Mouse (Mus musculus) midbrain, embryonic 12.5 days (tissue): Measurements from ENCODE around the gene 1700029J07Rik. TPM values are rescaled to one million over a fixed set of nuclear protein-coding genes. Genes with fewer than 3 reads are reported as not detected.

Experiments used
- ATAC-seq: fragments of 200-750 bp; cut with Nextera tagmentation; 2 replicates; pipeline ENCODE4 v1.8.0; 2017; ENCODE audit warnings: low read depth, moderate TSS enrichment, moderate library complexity; ENCODE audit not compliant: low FRiP score
- H3K27ac ChIP-seq: fragments of 300-500 bp; sonication (generic); replicated peaks from 2 replicates; pipeline ENCODE4 v1.5.1; 2016; ENCODE audit warnings: mild to moderate bottlenecking
- H3K27me3 ChIP-seq: fragments of 300-500 bp; sonication (generic); 2 replicates; pipeline ENCODE4 v1.6.1; 2016; ENCODE audit warnings: mild to moderate bottlenecking
- H3K36me3 ChIP-seq: fragments of 300-500 bp; sonication (generic); 2 replicates; pipeline ENCODE4 v1.6.1; 2016
- H3K4me1 ChIP-seq: fragments of 300-500 bp; sonication (generic); 2 replicates; pipeline ENCODE4 v1.6.1; 2016
- H3K4me2 ChIP-seq: fragments of 300-500 bp; sonication (generic); replicated peaks from 2 replicates; pipeline ENCODE4 v1.6.1; 2016; ENCODE audit warnings: mild to moderate bottlenecking, moderate library complexity
- H3K4me3 ChIP-seq: fragments of 300-500 bp; sonication (generic); 2 replicates; pipeline ENCODE4 v1.5.1; 2016; ENCODE audit warnings: mild to moderate bottlenecking
- H3K9ac ChIP-seq: fragments of 300-500 bp; sonication (generic); replicated peaks from 2 replicates; pipeline ENCODE4 v1.6.1; 2016; ENCODE audit warnings: mild to moderate bottlenecking, moderate library complexity
- H3K9me3 ChIP-seq: fragments of 300-500 bp; sonication (generic); 2 replicates; pipeline ENCODE4 v1.6.1; 2016; ENCODE audit warnings: mild to moderate bottlenecking
- WGBS: fragments of 180-500 bp; shearing (Covaris S2); methylation state at CpG from one replicate; pipeline ENCODE4 v1.1.7; 2016; 5-methylcytosine and 5-hydroxymethylcytosine counted together
- polyA plus RNA-seq: library from polyadenylated mRNA; unstranded; fragments of >200 nt; fragmentation: Nextera tagmentation; extraction: Ambion mirVana; gene quantifications from 2 replicates; pipeline ENCODE4 v1.2.1, GENCODE M21; 2016

1700029J07Rik gene
- polyA plus RNA-seq, 1 experiment from 2014 or later, result 3.6 TPM

DNA sequence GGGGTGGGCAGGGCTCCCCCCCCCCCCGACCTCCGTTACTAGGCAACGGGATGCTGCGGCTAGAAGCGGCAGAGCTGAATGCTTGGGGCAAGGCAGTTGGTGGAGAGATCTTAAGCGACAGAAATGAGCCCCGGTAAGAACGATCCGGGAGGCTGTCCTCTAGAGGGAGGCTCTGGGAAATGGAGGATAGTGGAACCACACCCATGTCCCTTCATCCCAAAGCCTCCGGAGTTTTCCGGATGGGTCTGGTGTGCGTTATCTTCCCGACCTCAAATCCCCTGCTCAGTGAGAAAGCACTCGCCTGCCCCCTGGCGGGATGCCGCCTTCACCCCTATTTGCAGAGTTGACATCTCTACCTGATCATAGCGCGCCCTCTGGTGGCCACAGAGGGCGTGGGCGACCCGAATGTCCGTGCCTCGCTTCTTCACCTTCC lies 40.5 kb downstream of the 1700029J07Rik start, which contains the start of gene Ccdc110:
TSS of gene Ccdc110 (plus strand) at position 38 of the 433 bp plus-strand sequence.
- H3K9me3 ChIP-seq, result 0 out of 2 replicates have a peak, but pooled peaks cover 5% of the 10 kb centered on the region
- H3K27ac ChIP-seq, result no peak within 1 kb of the TSS
- H3K4me3 ChIP-seq, result peak within 1 kb of the TSS; percentile 34
- no peaks in the 10 kb centered on the region for H3K36me3 ChIP-seq
- ATAC-seq, result peak; percentile 89
- no peaks in the 10 kb centered on the region; the same call in 1 of the 2 replicates for H3K4me1 ChIP-seq
- WGBS, result 2% methylated on average over 23 of the region's 23 CpGs
- H3K27me3 ChIP-seq, result no peaks in the 10 kb centered on the region
- 0 out of 2 replicates have a peak within 1 kb of the TSS, but pooled peaks have one; percentile 29 for H3K9ac ChIP-seq
- H3K4me2 ChIP-seq, result peak within 1 kb of the TSS; percentile 50

DNA sequence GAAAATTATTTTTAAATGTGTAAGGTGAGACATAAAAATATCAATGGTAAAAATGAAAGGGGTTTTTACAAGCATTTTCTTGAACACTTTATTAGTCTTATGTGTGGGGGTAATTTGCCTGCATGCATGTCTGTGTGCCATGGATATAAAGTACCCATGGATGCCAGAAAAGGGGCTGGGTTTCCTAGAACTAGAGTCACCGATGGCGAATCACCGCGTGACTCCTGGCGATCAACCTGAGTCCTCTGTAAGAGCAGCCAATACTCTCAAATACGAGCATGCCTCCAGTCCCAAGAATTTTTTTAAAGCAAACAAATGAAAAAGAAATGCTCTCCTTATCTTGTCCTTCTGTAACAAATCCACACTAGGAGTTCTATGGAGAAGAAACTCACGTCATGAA lies 52.9 kb downstream of the 1700029J07Rik start:
- Histone ChIP-seq H3K27me3 (no peaks in the 10 kb centered on the region), H3K4me1 (no peaks in the 10 kb centered on the region), H3K36me3 (no peaks in the 10 kb centered on the region), H3K27ac (no peak overlapping the region), H3K9me3 (no peaks in the 10 kb centered on the region), H3K4me3 (no peak overlapping the region), H3K9ac (no peak overlapping the region), H3K4me2 (no peak overlapping the region)
- 91% methylated on average over 7 of the region's 7 CpGs for WGBS
- ATAC-seq, result no peak

DNA sequence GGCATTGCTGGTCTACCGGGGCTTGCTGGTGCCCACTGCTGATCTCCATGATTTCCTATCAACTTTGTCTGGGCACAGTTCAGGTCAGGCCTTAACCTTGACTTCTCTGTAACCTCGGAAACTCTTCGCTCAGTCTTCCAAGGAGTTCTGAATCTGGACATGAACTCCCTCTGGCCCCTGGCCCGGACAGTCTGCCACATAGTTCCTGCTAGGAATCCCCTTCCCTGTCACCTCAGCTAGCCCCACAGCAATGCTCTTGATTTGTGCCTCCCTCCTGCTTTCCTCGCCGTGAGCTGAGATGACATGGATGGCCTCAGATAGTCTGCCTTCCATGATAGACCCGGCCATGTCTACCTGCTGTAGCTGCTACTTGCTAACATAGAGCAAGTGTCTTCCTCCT lies 54.7 kb downstream of the 1700029J07Rik start:
- 92% methylated on average over 7 of the region's 7 CpGs for WGBS
- H3K4me3 ChIP-seq, result no peak overlapping the region
- ATAC-seq, result no peak
- H3K4me1 ChIP-seq, result 0 out of 2 replicates have a peak, but pooled peaks cover 2% of the 10 kb centered on the region
- no peaks in the 10 kb centered on the region for H3K27me3 ChIP-seq
- no peak overlapping the region for H3K9ac ChIP-seq
- no peak overlapping the region for H3K27ac ChIP-seq
- H3K9me3 ChIP-seq, result no peaks in the 10 kb centered on the region
- H3K36me3 ChIP-seq, result no peaks in the 10 kb centered on the region
- H3K4me2 ChIP-seq, result no peak overlapping the region

DNA sequence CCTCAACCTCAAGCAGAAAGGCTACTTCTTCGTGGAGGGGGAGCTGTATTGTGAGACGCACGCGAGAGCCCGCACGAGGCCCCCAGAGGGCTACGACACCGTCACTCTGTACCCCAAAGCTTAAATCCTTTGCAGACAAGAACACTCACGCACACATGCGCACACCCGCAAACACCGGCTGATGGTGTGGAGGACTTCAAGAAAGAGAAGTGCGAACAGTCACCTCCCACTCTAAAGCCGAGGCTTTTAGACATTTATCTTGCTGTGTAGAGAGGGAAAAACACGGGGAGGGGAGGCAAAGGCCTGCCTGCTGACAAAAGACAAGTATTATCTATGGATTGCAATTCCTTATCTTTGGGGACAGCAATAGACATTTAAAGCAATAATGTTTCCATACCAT lies 56.2 kb downstream of the 1700029J07Rik start:
- Histone ChIP-seq H3K36me3 (no peaks in the 10 kb centered on the region), H3K9ac (no peak overlapping the region), H3K9me3 (no peaks in the 10 kb centered on the region), H3K4me1 (0 out of 2 replicates have a peak, but pooled peaks cover 2% of the 10 kb centered on the region), H3K4me3 (no peak overlapping the region), H3K4me2 (no peak overlapping the region), H3K27me3 (no peaks in the 10 kb centered on the region), H3K27ac (no peak overlapping the region)
- no peak for ATAC-seq
- WGBS, result 87% methylated on average over 15 of the region's 15 CpGs

DNA sequence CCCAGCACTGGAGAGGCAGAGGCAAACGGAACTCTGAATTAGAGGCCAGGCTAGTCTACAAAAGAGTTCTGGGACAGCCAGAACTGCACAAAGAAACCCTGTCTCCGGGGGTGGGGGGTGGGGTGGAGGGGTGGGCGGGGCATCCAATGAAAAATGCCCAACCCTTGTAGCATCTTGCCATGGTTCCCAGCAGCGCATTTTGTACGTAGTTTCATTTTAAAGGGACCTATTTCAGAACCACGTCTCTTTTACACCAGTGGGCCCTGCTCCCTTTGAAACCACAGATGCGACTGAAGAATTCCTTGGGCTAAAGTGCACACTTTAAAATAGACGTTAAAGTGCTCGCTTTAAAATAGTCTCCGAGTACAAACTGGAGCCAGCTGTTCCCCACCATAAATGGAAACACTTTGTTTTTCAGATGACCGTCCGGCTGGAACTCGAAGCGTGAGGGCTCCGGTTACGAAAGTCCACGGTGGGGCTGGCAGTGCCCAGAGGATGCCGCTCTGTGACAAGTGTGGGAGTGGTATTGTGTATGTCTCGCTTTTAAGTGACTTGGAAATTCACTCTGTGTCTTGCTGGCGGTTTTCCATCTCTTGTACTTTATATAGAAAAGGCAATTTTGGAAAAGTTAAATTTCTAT lies 57.9 kb downstream of the 1700029J07Rik start:
- Histone ChIP-seq H3K4me1 (0 out of 2 replicates have a peak, but pooled peaks cover 2% of the 10 kb centered on the region), H3K9me3 (no peaks in the 10 kb centered on the region), H3K36me3 (no peaks in the 10 kb centered on the region), H3K4me3 (no peak overlapping the region), H3K4me2 (no peak overlapping the region), H3K27me3 (no peaks in the 10 kb centered on the region), H3K27ac (no peak overlapping the region), H3K9ac (no peak overlapping the region)
- WGBS, result 84% methylated on average over 20 of the region's 20 CpGs
- ATAC-seq, result no peak

DNA sequence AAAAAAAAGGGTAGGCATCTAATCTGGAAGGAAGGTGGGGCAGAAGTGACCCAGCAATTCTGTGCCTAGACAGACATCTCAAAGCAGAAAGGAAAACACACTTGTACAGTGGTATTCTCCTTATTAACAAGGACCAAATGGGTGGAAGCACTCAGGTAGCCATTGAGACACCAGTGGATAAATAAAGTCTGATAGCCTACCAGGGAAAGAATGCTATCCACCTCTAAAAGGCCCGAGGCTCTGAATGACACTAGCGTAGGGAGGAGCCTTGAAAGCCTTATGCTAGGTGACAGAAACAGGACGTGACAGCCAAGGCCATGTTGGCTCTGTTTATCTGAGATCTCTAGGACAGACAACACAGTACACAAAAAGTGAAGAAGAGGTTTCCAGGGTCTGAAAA lies 58.6 kb downstream of the 1700029J07Rik start:
- Histone ChIP-seq H3K4me1 (0 out of 2 replicates have a peak, but pooled peaks cover 2% of the 10 kb centered on the region), H3K9me3 (no peaks in the 10 kb centered on the region), H3K9ac (no peak overlapping the region), H3K27me3 (no peaks in the 10 kb centered on the region), H3K36me3 (no peaks in the 10 kb centered on the region), H3K4me2 (no peak overlapping the region), H3K4me3 (no peak overlapping the region), H3K27ac (no peak overlapping the region)
- ATAC-seq, result no peak
- 81% methylated on average over 3 of the region's 3 CpGs for WGBS

DNA sequence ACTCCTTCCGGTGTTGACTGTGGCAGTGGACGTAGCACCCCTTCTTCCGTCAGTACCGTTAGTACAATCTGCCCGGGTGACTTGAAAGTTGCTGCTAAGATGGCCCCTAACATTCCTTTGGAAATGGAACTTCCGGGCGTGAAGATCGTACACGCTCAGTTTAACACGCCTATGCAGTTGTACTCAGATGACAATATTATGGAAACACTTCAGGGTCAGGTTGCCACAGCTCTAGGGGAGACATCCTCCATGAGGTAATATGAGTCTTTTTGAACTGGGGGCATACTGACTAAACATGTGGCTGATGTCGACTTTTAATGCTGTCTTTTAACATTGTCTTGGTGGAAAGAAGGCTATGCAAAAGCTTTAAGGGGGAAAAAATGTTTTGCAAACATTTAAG lies 61.3 kb downstream of the 1700029J07Rik start:
- Histone ChIP-seq H3K9me3 (no peaks in the 10 kb centered on the region), H3K27ac (no peak overlapping the region), H3K4me3 (no peak overlapping the region), H3K4me2 (no peak overlapping the region), H3K4me1 (peaks cover 7% of the 10 kb centered on the region), H3K36me3 (no peaks in the 10 kb centered on the region), H3K9ac (no peak overlapping the region), H3K27me3 (no peaks in the 10 kb centered on the region)
- 90% methylated on average over 11 of the region's 11 CpGs for WGBS
- no peak for ATAC-seq

DNA sequence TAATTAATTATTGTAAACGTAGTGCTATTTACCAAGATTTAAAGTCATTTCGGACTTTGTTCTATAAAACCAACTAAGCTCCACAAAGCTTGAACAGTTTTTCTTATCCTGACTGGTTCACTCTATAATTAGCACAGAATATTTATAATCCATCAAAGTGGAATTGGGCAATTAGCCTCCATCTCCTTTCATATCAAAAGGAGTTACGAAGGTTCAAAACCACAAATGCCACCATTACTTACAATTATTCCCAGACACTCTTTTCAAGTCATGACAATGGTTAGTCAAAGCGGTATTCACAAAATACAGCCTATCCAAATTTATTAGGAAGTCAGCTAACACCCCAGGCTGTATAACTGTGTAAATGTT lies 68.8 kb downstream of the 1700029J07Rik start:
- no peak overlapping the region for H3K4me3 ChIP-seq
- 88% methylated on average over 4 of the region's 4 CpGs for WGBS
- H3K36me3 ChIP-seq, result no peaks in the 10 kb centered on the region
- no peak for ATAC-seq
- no peaks in the 10 kb centered on the region for H3K9me3 ChIP-seq
- no peaks in the 10 kb centered on the region for H3K27me3 ChIP-seq
- H3K27ac ChIP-seq, result no peak overlapping the region
- H3K4me2 ChIP-seq, result no peak overlapping the region
- H3K4me1 ChIP-seq, result peaks cover 11% of the 10 kb centered on the region
- H3K9ac ChIP-seq, result no peak overlapping the region

DNA sequence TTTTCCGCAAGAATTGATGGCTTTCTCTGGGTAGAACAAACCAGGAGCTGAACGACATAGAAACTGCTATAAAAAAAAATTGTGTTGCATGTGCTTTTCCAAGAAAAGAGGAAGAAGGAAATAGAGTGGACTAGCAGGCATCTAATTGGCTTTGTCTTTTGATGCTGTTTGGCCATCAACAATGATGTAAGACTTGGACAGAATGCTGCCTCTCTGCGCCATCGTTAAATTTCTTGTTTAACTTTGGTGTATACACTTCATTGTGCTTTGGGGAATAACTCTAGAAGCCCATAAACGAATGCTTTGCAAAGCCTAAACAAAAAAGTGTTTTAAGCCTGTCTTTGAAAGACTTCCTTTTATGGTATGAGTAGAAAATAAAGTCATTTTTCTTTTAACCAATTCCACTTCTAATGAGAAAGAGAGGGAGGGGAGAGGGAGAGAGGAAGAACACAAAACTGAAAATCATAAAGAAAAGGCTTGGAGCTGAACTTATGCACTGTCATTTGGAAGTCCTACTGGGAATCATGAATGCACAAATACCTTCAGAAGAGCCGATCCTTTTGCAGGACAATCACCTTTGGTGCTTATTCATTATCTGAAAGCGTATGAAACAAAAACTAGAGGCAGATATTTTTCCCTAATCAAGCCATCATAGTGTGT lies 69.3 kb downstream of the 1700029J07Rik start:
- H3K9me3 ChIP-seq, result no peaks in the 10 kb centered on the region
- 75% methylated on average over 7 of the region's 7 CpGs for WGBS
- H3K4me2 ChIP-seq, result no peak overlapping the region
- no peak for ATAC-seq
- no peaks in the 10 kb centered on the region for H3K27me3 ChIP-seq
- H3K4me1 ChIP-seq, result peaks cover 11% of the 10 kb centered on the region
- H3K4me3 ChIP-seq, result no peak overlapping the region
- no peak overlapping the region for H3K9ac ChIP-seq
- H3K36me3 ChIP-seq, result no peaks in the 10 kb centered on the region
- no peak overlapping the region for H3K27ac ChIP-seq

DNA sequence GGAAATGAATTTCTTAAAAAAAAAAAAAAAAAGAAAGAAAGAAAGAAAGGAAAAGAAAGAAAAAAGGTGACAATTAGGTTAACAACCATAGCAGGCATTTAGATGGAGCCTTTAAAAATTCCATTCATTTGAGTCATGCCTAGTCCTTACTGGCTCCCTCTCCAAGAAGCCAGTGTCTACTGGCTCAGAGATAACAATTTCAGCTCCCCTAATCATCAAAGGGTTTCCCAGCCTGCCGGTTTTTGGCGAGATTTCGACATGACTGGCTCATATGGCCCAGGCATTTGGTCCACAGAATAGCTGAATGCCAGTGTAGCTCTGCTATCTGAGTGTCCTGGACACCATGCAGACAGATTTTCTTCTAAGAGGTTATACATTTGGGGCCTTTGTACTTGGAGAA lies 71.4 kb downstream of the 1700029J07Rik start:
- Histone ChIP-seq H3K9ac (no peak overlapping the region), H3K9me3 (no peaks in the 10 kb centered on the region), H3K36me3 (no peaks in the 10 kb centered on the region), H3K4me2 (no peak overlapping the region), H3K4me3 (no peak overlapping the region), H3K27ac (no peak overlapping the region), H3K4me1 (peaks cover 9% of the 10 kb centered on the region), H3K27me3 (no peaks in the 10 kb centered on the region)
- ATAC-seq, result no peak
- 35% methylated on average over 3 of the region's 3 CpGs for WGBS
